ENCODE assay signal across 9 mouse cellular contexts in genomic region chr2:160911558-160912201, GRCm38 (mm10). TPM values are rescaled to one million over a fixed set of nuclear protein-coding genes. Genes with fewer than 3 reads are reported as not detected.
A peak's percentile ranks its signal among the peaks of the same experiment; 100 is the strongest.
DNase-seq lines count a peak whose midpoint lies in the region; ATAC-seq lines count a peak whose summit lies in the region.
"Had no signal": no experiment of that assay in that cellular context is flagged by ENCODE, and none has a peak within 500 bp of the region (broad histone marks: within the 10 kb centered on the region; RNA-seq: fewer than 3 reads in every experiment).

No protein-coding gene starts in this region.

- peaks cover 41% of the 10 kb centered on the region for H3K27me3 ChIP-seq in limb, embryonic 13.5 days
- peaks cover 5% of the 10 kb centered on the region; the same call in 1 of the 2 replicates for H3K27me3 ChIP-seq in stomach, embryonic 14.5 days (ENCODE audit: control insufficient read depth, insufficient read depth, low read length)

- peaks cover 55% of the 10 kb centered on the region for H3K4me1 ChIP-seq in limb, embryonic 13.5 days
- peaks cover 16% of the 10 kb centered on the region for H3K4me1 ChIP-seq in stomach, embryonic 14.5 days (ENCODE audit: control insufficient read depth, insufficient read depth, low read length)

- peak overlapping the region; percentile 83 for H3K9ac ChIP-seq in limb, embryonic 13.5 days
- H3K9ac ChIP-seq in stomach, embryonic 14.5 days (replicated peaks; ENCODE audit: low read depth, low read length), result peak overlapping the region; percentile 74

- peaks cover 31% of the 10 kb centered on the region for H3K36me3 ChIP-seq in limb, embryonic 13.5 days
- H3K36me3 ChIP-seq in stomach, embryonic 14.5 days (ENCODE audit: control insufficient read depth, insufficient read depth, low read length), result peaks cover 11% of the 10 kb centered on the region

- peak overlapping the region; percentile 68 for H3K4me3 ChIP-seq in limb, embryonic 13.5 days
- peak overlapping the region; percentile 57 for H3K4me3 ChIP-seq in stomach, embryonic 14.5 days (ENCODE audit: low read depth, low read length)

- H3K27ac ChIP-seq in limb, embryonic 13.5 days, result peak overlapping the region; percentile 85
- peak overlapping the region; percentile 55; the same call in 1 of the 2 replicates for H3K27ac ChIP-seq in stomach, embryonic 14.5 days (ENCODE audit: low read length)

- no peaks in the 10 kb centered on the region for H3K9me3 ChIP-seq in limb, embryonic 13.5 days
- no peaks in the 10 kb centered on the region for H3K9me3 ChIP-seq in stomach, embryonic 14.5 days (ENCODE audit: control insufficient read depth, low read depth, low read length)

- 1% methylated on average over 50 of the region's 64 CpGs for WGBS in limb, embryonic 13.5 days
- WGBS in stomach, embryonic 14.5 days, result 2% methylated on average over 64 of the region's 64 CpGs

- ATAC-seq in limb, embryonic 13.5 days (ENCODE audit: low FRiP score, low read depth), result peak; percentile 77
- ATAC-seq in stomach, embryonic 14.5 days (ENCODE audit: insufficient number of reproducible peaks, insufficient read depth, low FRiP score, low read depth), result peak; percentile 40; the same call in 1 of the 2 replicates

- peak overlapping the region; percentile 88 for H3K4me2 ChIP-seq in limb, embryonic 13.5 days (replicated peaks)
- H3K4me2 ChIP-seq in stomach, embryonic 14.5 days (replicated peaks; ENCODE audit: low read depth, low read length), result peak overlapping the region; percentile 94

- DNase-seq in adrenal gland, postnatal 14 days, result peak; percentile 40
- DNase-seq in adrenal gland, postnatal 4 days (ENCODE audit: low spot score in 2 of 2), result no peak
- DNase-seq in cerebellum, adult 11 months, result peak; percentile 40
- DNase-seq in forelimb bud, embryonic 11.5 days (ENCODE audit: low read depth, low spot score), result peak; percentile 29
- DNase-seq in lung, postnatal 14 days, result no peak
- no peak for DNase-seq in spleen, postnatal 36 days (ENCODE audit: low spot score in 2 of 2)

RNA-seq across cellular contexts. Expression of gene Emilin3, which starts 0.4 kb away (rescaled TPM):
- total RNA-seq in adrenal gland, postnatal 14 days (2021), result 0.15 and 0.23 TPM in 2 replicates
- 1 to 10 TPM; 1.7 to 1.8 TPM for total RNA-seq in adrenal gland, postnatal 4 days (2021)
- polyA plus RNA-seq in limb, embryonic 13.5 days (2015; fragmentation: Nextera tagmentation; extraction: Ambion mirVana), result 28.3 and 30.2 TPM in 2 replicates
- 23.2 and 25.8 TPM in 2 replicates for polyA plus RNA-seq in stomach, embryonic 14.5 days (2014; fragmentation: Nextera tagmentation; extraction: Ambion mirVana)
- total RNA-seq: neutrophil, adult 5-6 weeks had no signal

RNA-seq across cellular contexts. Expression of gene Lpin3, which starts 31.2 kb away (rescaled TPM):
- total RNA-seq in adrenal gland, postnatal 14 days (2021), result 36.2 and 42.1 TPM in 2 replicates
- total RNA-seq in adrenal gland, postnatal 4 days (2021), result 10 to 100 TPM; 44.6 to 45.1 TPM
- 2.4 and 2.9 TPM in 2 replicates for polyA plus RNA-seq in limb, embryonic 13.5 days (2015; fragmentation: Nextera tagmentation; extraction: Ambion mirVana)
- 2.6 and 2.8 TPM in 2 replicates for polyA plus RNA-seq in stomach, embryonic 14.5 days (2014; fragmentation: Nextera tagmentation; extraction: Ambion mirVana)
- total RNA-seq: neutrophil, adult 5-6 weeks had no signal

RNA-seq across cellular contexts. Expression of gene Zhx3, which starts 38.9 kb away (rescaled TPM):
- 87.8 and 103 TPM in 2 replicates for total RNA-seq in adrenal gland, postnatal 14 days (2021)
- total RNA-seq in adrenal gland, postnatal 4 days (2021), result 10 to 100 TPM; 71.5 to 73.3 TPM
- 12.6 and 12.9 TPM in 2 replicates for polyA plus RNA-seq in limb, embryonic 13.5 days (2015; fragmentation: Nextera tagmentation; extraction: Ambion mirVana)
- polyA plus RNA-seq in stomach, embryonic 14.5 days (2014; fragmentation: Nextera tagmentation; extraction: Ambion mirVana), result 9.8 and 10.5 TPM in 2 replicates

Comparison
In these comparisons a context has a peak if more than half of its experiments do, and no peak if none do; other contexts are left out.
1. DNase-seq: peak in adrenal gland, postnatal 14 days (single experiment), cerebellum, adult 11 months (single experiment) and forelimb bud, embryonic 11.5 days (single experiment); none in adrenal gland, postnatal 4 days (0 of 2), lung, postnatal 14 days (single experiment) and spleen, postnatal 36 days (0 of 2).